Mouse (Mus musculus) MEL (cell line): Measurements from ENCODE around the gene Fhl5. TPM values are rescaled to one million over a fixed set of nuclear protein-coding genes. Genes with fewer than 3 reads are reported as not detected.
"Not testable (repeated sequence)": the region's sequence is repeated elsewhere in the genome, so short reads cannot be mapped to it uniquely, and the experiment has no call there.

ENCODE experiments used
- DNase-seq: peaks from one replicate; pipeline ENCODE4 v3.0.0; 2011; ENCODE audit warnings: low read depth, low spot score
- H3K27ac ChIP-seq: 2 replicates; pipeline ENCODE4 v1.5.1; 2012; ENCODE audit warnings: low read depth, mild to moderate bottlenecking, control low read depth, low read length, moderate library complexity; ENCODE audit not compliant: control insufficient read depth
- H3K27me3 ChIP-seq, 2 experiments: fragments of 150-350 bp in 1 of 2; sonication (generic) in 1 of 2; 2 replicates each; pipeline ENCODE4 v1.6.1; 2012; ENCODE audit warnings: low read length in 2 of 2, mild to moderate bottlenecking in 2 of 2, improper control_type of control experiment in 1 of 2, moderate library complexity in 1 of 2; ENCODE audit not compliant: insufficient read depth in 2 of 2, control insufficient read depth in 1 of 2
- H3K36me3 ChIP-seq, 2 experiments: 2 replicates each; pipeline ENCODE4 v1.6.1; 2012 to 2014; ENCODE audit warnings: low read length in 2 of 2, improper control_type of control experiment in 1 of 2, inconsistent platforms in 1 of 2, mild to moderate bottlenecking in 1 of 2; ENCODE audit not compliant: insufficient read depth in 2 of 2, control insufficient read depth in 1 of 2
- H3K4me1 ChIP-seq, 2 experiments: fragments of 150-350 bp in 1 of 2; sonication (generic) in 1 of 2; 2 replicates each; pipeline ENCODE4 v1.6.1; 2012; ENCODE audit warnings: low read length in 2 of 2, improper control_type of control experiment in 1 of 2, mild to moderate bottlenecking in 1 of 2; ENCODE audit not compliant: insufficient read depth in 2 of 2, control insufficient read depth in 1 of 2
- H3K4me3 ChIP-seq, 2 experiments: fragments of 150-350 bp in 1 of 2; sonication (generic) in 1 of 2; 2 replicates each; pipeline ENCODE4 v1.5.1; 2012; ENCODE audit warnings: low read depth in 2 of 2, low read length in 2 of 2, mild to moderate bottlenecking in 2 of 2, moderate library complexity in 2 of 2, control low read depth in 1 of 2, improper control_type of control experiment in 1 of 2; ENCODE audit not compliant: control insufficient read depth in 1 of 2, insufficient read depth in 1 of 2
- H3K79me2 ChIP-seq: 2 replicates; pipeline ENCODE4 v1.6.1; 2012; ENCODE audit warnings: mild to moderate bottlenecking, low read length, moderate library complexity; ENCODE audit not compliant: control insufficient read depth, poor library complexity, insufficient read depth
- H3K9ac ChIP-seq: 2 replicates; pipeline ENCODE4 v1.6.1; 2012; ENCODE audit warnings: low read depth, mild to moderate bottlenecking, control low read depth, low read length, moderate library complexity; ENCODE audit not compliant: control insufficient read depth, poor library complexity, severe bottlenecking
- H3K9me3 ChIP-seq: fragments of 150-350 bp; sonication (generic); replicated peaks from 2 replicates; pipeline ENCODE4 v1.6.1; 2012; ENCODE audit warnings: mild to moderate bottlenecking, low read length, improper control_type of control experiment, moderate library complexity; ENCODE audit not compliant: insufficient read depth
- CHD1 ChIP-seq: IDR thresholded peaks from 2 replicates; pipeline ENCODE4 v1.6.1; 2012; ENCODE audit warnings: low read depth, mild to moderate bottlenecking, inconsistent platforms, low read length, improper control_type of control experiment
- CTCF ChIP-seq, 3 experiments: IDR thresholded peaks in 2 of 3; conservative IDR thresholded peaks in 1 of 3; 2 replicates each; pipeline ENCODE4 v1.5.1; 2011 to 2012; ENCODE audit warnings: low read length in 3 of 3, low read depth in 2 of 3, mild to moderate bottlenecking in 2 of 3, improper control_type of control experiment in 1 of 3, inconsistent platforms in 1 of 3, mixed read lengths in 1 of 3, moderate library complexity in 1 of 3; ENCODE audit not compliant: control insufficient read depth in 1 of 3, insufficient read depth in 1 of 3, poor library complexity in 1 of 3, severe bottlenecking in 1 of 3
- EP300 ChIP-seq, 2 experiments: IDR thresholded peaks; 2 replicates each; pipeline ENCODE4 v1.6.1; 2011; ENCODE audit warnings: improper control_type of control experiment in 2 of 2, low read length in 2 of 2, low read depth in 1 of 2, mild to moderate bottlenecking in 1 of 2
- ETS1 ChIP-seq: IDR thresholded peaks from 2 replicates; pipeline ENCODE4 v1.6.1; 2012; ENCODE audit warnings: low read depth, mild to moderate bottlenecking, inconsistent platforms, low read length, improper control_type of control experiment, moderate library complexity
- GABPA ChIP-seq: IDR thresholded peaks from 2 replicates; pipeline ENCODE4 v1.6.1; 2012; ENCODE audit warnings: low read depth, mild to moderate bottlenecking, inconsistent platforms, low read length, improper control_type of control experiment, moderate library complexity
- GATA1 ChIP-seq: IDR thresholded peaks from 2 replicates; pipeline ENCODE4 v1.6.1; 2011; ENCODE audit warnings: low read depth, low read length, improper control_type of control experiment
- KAT2A ChIP-seq: conservative IDR thresholded peaks from 2 replicates; pipeline ENCODE4 v1.6.1; 2012; ENCODE audit warnings: low read depth, low read length, improper control_type of control experiment, inconsistent platforms
- MAFK ChIP-seq: IDR thresholded peaks from 2 replicates; pipeline ENCODE4 v1.6.1; 2011; ENCODE audit warnings: low read depth, mild to moderate bottlenecking, low read length, improper control_type of control experiment, borderline replicate concordance
- MXI1 ChIP-seq: IDR thresholded peaks from 2 replicates; pipeline ENCODE4 v1.6.1; 2011; ENCODE audit warnings: mild to moderate bottlenecking, low read depth, low read length, improper control_type of control experiment
- MYB ChIP-seq: IDR thresholded peaks from 2 replicates; pipeline ENCODE4 v1.6.1; 2011; ENCODE audit warnings: mild to moderate bottlenecking, low read depth, low read length, improper control_type of control experiment
- MYC ChIP-seq: IDR thresholded peaks from 2 replicates; pipeline ENCODE4 v1.6.1; 2011; ENCODE audit warnings: low read depth, mild to moderate bottlenecking, low read length, improper control_type of control experiment, moderate library complexity
- POLR2A ChIP-seq, 2 experiments: IDR thresholded peaks; 2 replicates each; pipeline ENCODE4 v1.6.1; 2011 to 2012; ENCODE audit warnings: low read length in 2 of 2, mild to moderate bottlenecking in 2 of 2, control low read depth in 1 of 2, improper control_type of control experiment in 1 of 2, low read depth in 1 of 2, moderate library complexity in 1 of 2; ENCODE audit not compliant: control insufficient read depth in 1 of 2, insufficient read depth in 1 of 2, poor library complexity in 1 of 2
- POLR2AphosphoS2 ChIP-seq: IDR thresholded peaks from 2 replicates; pipeline ENCODE4 v1.6.1; 2011; ENCODE audit warnings: low read length, improper control_type of control experiment
- RCOR1 ChIP-seq: IDR thresholded peaks from 2 replicates; pipeline ENCODE4 v1.6.1; 2012; ENCODE audit warnings: low read depth, mild to moderate bottlenecking, inconsistent platforms, low read length, improper control_type of control experiment
- SIN3A ChIP-seq: IDR thresholded peaks from 2 replicates; pipeline ENCODE4 v1.6.1; 2012; ENCODE audit warnings: low read length, improper control_type of control experiment, inconsistent platforms
- SMC3 ChIP-seq: IDR thresholded peaks from 2 replicates; pipeline ENCODE4 v1.6.1; 2011; ENCODE audit warnings: low read depth, low read length, improper control_type of control experiment
- TAL1 ChIP-seq: IDR thresholded peaks from 2 replicates; pipeline ENCODE4 v1.6.1; 2012; ENCODE audit warnings: mild to moderate bottlenecking, inconsistent platforms, low read length, moderate library complexity, mixed read lengths
- TBP ChIP-seq: IDR thresholded peaks from 2 replicates; pipeline ENCODE4 v1.8.0; 2011; ENCODE audit warnings: low read depth, low read length, improper control_type of control experiment
- TCF12 ChIP-seq: IDR thresholded peaks from 2 replicates; pipeline ENCODE4 v1.6.1; 2014; ENCODE audit warnings: low read depth, mild to moderate bottlenecking, inconsistent platforms, low read length, improper control_type of control experiment, moderate library complexity
- UBTF ChIP-seq: IDR thresholded peaks from 2 replicates; pipeline ENCODE4 v1.6.1; 2012; ENCODE audit warnings: low read depth, mild to moderate bottlenecking, inconsistent platforms, low read length, improper control_type of control experiment, moderate library complexity, borderline replicate concordance; ENCODE audit not compliant: insufficient read depth
- USF2 ChIP-seq, 2 experiments: IDR thresholded peaks; 2 replicates each; pipeline ENCODE4 v1.6.1; 2011 to 2012; ENCODE audit warnings: improper control_type of control experiment in 2 of 2, low read length in 2 of 2, borderline replicate concordance in 1 of 2, inconsistent platforms in 1 of 2, low read depth in 1 of 2, mild to moderate bottlenecking in 1 of 2; ENCODE audit not compliant: insufficient read depth in 1 of 2
- ZNF384 ChIP-seq: IDR thresholded peaks from 2 replicates; pipeline ENCODE4 v1.6.1; 2012; ENCODE audit warnings: low read depth, mild to moderate bottlenecking, inconsistent platforms, low read length, improper control_type of control experiment
- polyA plus RNA-seq, 2 experiments: library from polyadenylated mRNA; stranded (reverse) in 1 of 2; unstranded in 1 of 2; fragments of >175 nt in 1 of 2; fragments of >200 nt in 1 of 2; gene quantifications; 2 replicates each; pipeline versions ENCODE4 v1.2.1 to v1.2.4; 2012; ENCODE audit warnings: low replicate concordance in 2 of 2, low read depth in 1 of 2; ENCODE audit not compliant: insufficient read length in 2 of 2, insufficient read depth in 1 of 2, missing spikeins in 1 of 2
- total RNA-seq: library from RNA; depleted of rRNA; stranded (reverse); fragments of 300-350 nt; gene quantifications from 2 replicates; pipeline ENCODE4 v1.2.3, GENCODE M21; 2012

Fhl5 gene
- total and polyA plus RNA-seq, 3 experiments = not detected

- Histone ChIP-seq H3K27ac (peak overlapping the region; percentile 76), H3K4me3 (no peak overlapping the region), H3K27me3 (no peaks in the 10 kb centered on the region), H3K9ac (no peak overlapping the region), H3K4me1 (peaks cover 10 to 13% of the 10 kb centered on the region in 2 experiments), H3K36me3 (peaks cover 15 to 24% of the 10 kb centered on the region in 2 experiments), H3K9me3 (no peaks in the 10 kb centered on the region), H3K79me2 (no peaks in the 10 kb centered on the region)
- 0 out of 2 replicates have a peak, but pooled peaks have one; percentile 21 for TF ChIP-seq KAT2A
- TF ChIP-seq POLR2AphosphoS2 = no peak
- no peak for TF ChIP-seq GABPA
- TF ChIP-seq POLR2A (IDR thresholded peaks at IDR 0.05; ENCODE audit: control insufficient read depth in 1 of 2, insufficient read depth in 1 of 2, low read depth in 1 of 2, low read length in 2 of 2, poor library complexity in 1 of 2) = no peak
- no peak for TF ChIP-seq CTCF (IDR thresholded peaks at IDR 0.05 in 2 of 3, conservative IDR thresholded peaks at IDR 0.05 in 1 of 3; ENCODE audit: control insufficient read depth in 1 of 3, insufficient read depth in 1 of 3, low read depth in 2 of 3, low read length in 3 of 3, poor library complexity in 1 of 3, severe bottlenecking in 1 of 3)
- peak; percentile 82 to 88 for TF ChIP-seq EP300 (IDR thresholded peaks at IDR 0.05; ENCODE audit: low read depth in 1 of 2, low read length in 2 of 2)
- TF ChIP-seq ETS1 = peak; percentile 72
- TF ChIP-seq MYC = 0 out of 2 replicates have a peak, but pooled peaks have one; percentile 32
- peak; percentile 13; the same call in 1 of the 2 replicates for TF ChIP-seq TAL1
- TF ChIP-seq RCOR1 = peak; percentile 81
- TF ChIP-seq MYB = no peak
- no peak; the same call in 1 of the 2 replicates for TF ChIP-seq MAFK
- TF ChIP-seq ZNF384 = no peak
- peak; percentile 77 for TF ChIP-seq TCF12
- TF ChIP-seq TBP = peak; percentile 57; the same call in 1 of the 2 replicates
- peak; percentile 7; the same call in 1 of the 2 replicates for TF ChIP-seq SMC3
- peak; percentile 92 for TF ChIP-seq GATA1
- TF ChIP-seq SIN3A = peak; percentile 29; the same call in 1 of the 2 replicates
- TF ChIP-seq UBTF = no peak
- TF ChIP-seq MXI1 = no peak
- DNase-seq = peak; percentile 78
These were observed 24.5 kb upstream of the Fhl5 start for GRCm38 (mm10) chr4:25267144-25267543.

- Histone ChIP-seq H3K9ac (no peak overlapping the region), H3K36me3 (peaks cover 12 to 13% of the 10 kb centered on the region in 2 experiments)
These were observed 15.2 kb upstream of the Fhl5 start for GRCm38 (mm10) chr4:25257822-25258398.

GRCm38 (mm10) chr4:25235663-25236062 is 7.0 kb downstream of the Fhl5 start:
- not testable (repeated sequence) for H3K36me3 ChIP-seq, H3K27me3 ChIP-seq, H3K79me2 ChIP-seq, H3K4me3 ChIP-seq, H3K9ac ChIP-seq, H3K27ac ChIP-seq, H3K4me1 ChIP-seq, H3K9me3 ChIP-seq, DNase-seq

More at GRCm38 (mm10) chr4:25257822-25258398, 15.2 kb upstream of the Fhl5 start:
- Histone ChIP-seq H3K9me3 (no peaks in the 10 kb centered on the region), H3K27me3 (no peaks in the 10 kb centered on the region), H3K79me2 (no peaks in the 10 kb centered on the region), H3K4me1 (peaks cover 2 to 4% of the 10 kb centered on the region in 2 experiments; a peak in 3 of 4 replicates), H3K27ac (no peak overlapping the region), H3K4me3 (no peak overlapping the region)
- TF ChIP-seq TAL1 (peak; percentile 8; the same call in 1 of the 2 replicates), USF2 (IDR thresholded peaks at IDR 0.05; ENCODE audit: borderline replicate concordance in 1 of 2, insufficient read depth in 1 of 2, low read depth in 1 of 2, low read length in 2 of 2) (no peak), GATA1 (0 out of 2 replicates have a peak, but pooled peaks have one; percentile 14), CHD1 (no peak)
- DNase-seq = peak; percentile 9

- not testable (repeated sequence) for H3K4me1 ChIP-seq, H3K9ac ChIP-seq, DNase-seq, H3K27me3 ChIP-seq, H3K4me3 ChIP-seq, H3K9me3 ChIP-seq, H3K36me3 ChIP-seq, H3K27ac ChIP-seq, H3K79me2 ChIP-seq
These were observed 8.9 kb downstream of the Fhl5 start for GRCm38 (mm10) chr4:25233767-25234166.
